Mouse (Mus musculus) bone marrow, adult 2 months (tissue): ENCODE measurements around the gene Mtfr1l.

Experiments used
- CTCF ChIP-seq: fragments of 200-500 bp; IDR thresholded peaks from 2 replicates; pipeline ENCODE4 v1.5.1; 2011; ENCODE audit warnings: low read length, control low read depth; ENCODE audit not compliant: control insufficient read depth, insufficient read depth
- POLR2A ChIP-seq: fragments of 200-500 bp; IDR thresholded peaks from 2 replicates; pipeline ENCODE4 v1.6.1; 2011; ENCODE audit warnings: low read depth, mild to moderate bottlenecking, control low read depth, low read length, borderline replicate concordance; ENCODE audit not compliant: control insufficient read depth

- TF ChIP-seq POLR2A = peak; percentile 38; the same call in 1 of the 2 replicates
- TF ChIP-seq CTCF = no peak
Observed at GRCm38 (mm10) chr4:134534932-134535786, at the start of gene Mtfr1l.
